Mouse (Mus musculus): ENCODE measurements at regions not wholly inside any gene's neighbourhood (a gene's known extent, or its start where the extent isn't known, plus 50 kb on each side); places are given as distances from the start of the nearest gene placed in this dataset.

GRCm38 (mm10) chr15:56022315-56022714 lies 1455.1 kb downstream of the Slc22a22 start:
- Histone ChIP-seq H3K9me3 (replicated peaks; ENCODE audit: low read length) (no peaks in the 10 kb centered on the region), H3K4me2 (ENCODE audit: insufficient read depth, low read depth, poor library complexity, severe bottlenecking) (no peak overlapping the region), H3K9ac (ENCODE audit: insufficient read depth, low read depth) (no peak overlapping the region), H3K36me3 (replicated peaks in 1 of 2; ENCODE audit: control insufficient read depth in 1 of 2, insufficient read depth in 1 of 2, low read length in 1 of 2) (no peaks in the 10 kb centered on the region), H3K79me2 (replicated peaks; ENCODE audit: control insufficient read depth, extremely low read depth, insufficient read depth, poor library complexity, severe bottlenecking) (no peaks in the 10 kb centered on the region), H3K27ac (ENCODE audit: insufficient read depth, low read depth) (no peak overlapping the region), H3K27me3 (replicated peaks) (no peaks in the 10 kb centered on the region), H3K4me3 (replicated peaks in 1 of 3; ENCODE audit: low read depth in 2 of 3, low read length in 2 of 3, poor library complexity in 1 of 3) (no peak overlapping the region), H3K4me1 (ENCODE audit: control insufficient read depth in 1 of 2, insufficient read depth in 2 of 2) (0 out of 4 replicates have a peak, but pooled peaks cover 0 to 2% of the 10 kb centered on the region in 2 experiments)
- TF ChIP-seq E2F4 (IDR thresholded peaks at IDR 0.05; ENCODE audit: insufficient replicate concordance, low read depth, low read length) (no peak), GABPA (IDR thresholded peaks at IDR 0.05; ENCODE audit: insufficient replicate concordance, low read depth, low read length) (no peak), CHD1 (IDR thresholded peaks at IDR 0.05; ENCODE audit: low read depth, low read length) (no peak), ZNF384 (IDR thresholded peaks at IDR 0.05; ENCODE audit: low read depth, low read length) (no peak)
- dilution Hi-C loops (cut with MboI; ENCODE audit: extremely low pct_ligation_motif_present, extremely low pct_unique_long_range_greater_than_20kb, low sequenced_read_pairs): no loop called here
- in situ Hi-C loops (cut with MboI; ENCODE audit: low pct_ligation_motif_present, low pct_unique_long_range_greater_than_20kb, low sequenced_read_pairs): no loop called here
- no peak for DNase-seq (ENCODE audit: extremely low read depth)

- TF ChIP-seq ZC3H11A (IDR thresholded peaks at IDR 0.05; ENCODE audit: low read depth, low read length) (no peak), NELFE (IDR thresholded peaks at IDR 0.05; ENCODE audit: low read depth, low read length) (no peak), POLR2A (IDR thresholded peaks at IDR 0.05; ENCODE audit: low read depth, low read length) (no peak), MYC (IDR thresholded peaks at IDR 0.05; ENCODE audit: low read depth, low read length) (no peak), BHLHE40 (IDR thresholded peaks at IDR 0.05; ENCODE audit: low read depth, low read length) (no peak), EP300 (IDR thresholded peaks at IDR 0.05; ENCODE audit: low read length) (no peak), SIN3A (IDR thresholded peaks at IDR 0.05; ENCODE audit: low read length) (no peak), IRF4 (IDR thresholded peaks at IDR 0.05; ENCODE audit: low read depth, low read length) (no peak)
- dilution Hi-C loops (cut with MboI; ENCODE audit: extremely low pct_ligation_motif_present, extremely low pct_unique_long_range_greater_than_20kb, low sequenced_read_pairs) (no loop called here), in situ Hi-C loops (cut with MboI; ENCODE audit: low pct_ligation_motif_present, low pct_unique_long_range_greater_than_20kb, low sequenced_read_pairs) (no loop called here)
- Histone ChIP-seq H3K27me3 (replicated peaks) (no peaks in the 10 kb centered on the region), H3K4me1 (ENCODE audit: control insufficient read depth in 1 of 2, insufficient read depth in 2 of 2) (peaks cover 3 to 4% of the 10 kb centered on the region in 2 experiments; a peak in 2 of 4 replicates), H3K9ac (ENCODE audit: insufficient read depth, low read depth) (no peak overlapping the region), H3K27ac (ENCODE audit: insufficient read depth, low read depth) (no peak overlapping the region), H3K79me2 (replicated peaks; ENCODE audit: control insufficient read depth, extremely low read depth, insufficient read depth, poor library complexity, severe bottlenecking) (no peaks in the 10 kb centered on the region), H3K9me3 (replicated peaks; ENCODE audit: low read length) (no peaks in the 10 kb centered on the region), H3K36me3 (replicated peaks in 1 of 2; ENCODE audit: control insufficient read depth in 1 of 2, insufficient read depth in 1 of 2, low read length in 1 of 2) (no peaks in the 10 kb centered on the region), H3K4me2 (ENCODE audit: insufficient read depth, low read depth, poor library complexity, severe bottlenecking) (no peak overlapping the region), H3K4me3 (replicated peaks in 1 of 3; ENCODE audit: low read depth in 2 of 3, low read length in 2 of 3, poor library complexity in 1 of 3) (no peak overlapping the region)
- DNase-seq (ENCODE audit: extremely low read depth): no peak
These were observed 1459.3 kb downstream of the Slc22a22 start for GRCm38 (mm10) chr15:56018141-56018540.

GRCm38 (mm10) chr15:56017561-56017960 lies 1459.9 kb downstream of the Slc22a22 start:
- in situ Hi-C loops (cut with MboI; ENCODE audit: low pct_ligation_motif_present, low pct_unique_long_range_greater_than_20kb, low sequenced_read_pairs) (no loop called here), dilution Hi-C loops (cut with MboI; ENCODE audit: extremely low pct_ligation_motif_present, extremely low pct_unique_long_range_greater_than_20kb, low sequenced_read_pairs) (no loop called here)
- DNase-seq (ENCODE audit: extremely low read depth): no peak
- H3K27me3 ChIP-seq (replicated peaks): no peaks in the 10 kb centered on the region
- TF ChIP-seq POLR2AphosphoS2 (IDR thresholded peaks at IDR 0.05; ENCODE audit: low read depth, low read length) (no peak), MAZ (IDR thresholded peaks at IDR 0.05; ENCODE audit: low read depth, low read length) (no peak), ELF1 (IDR thresholded peaks at IDR 0.05; ENCODE audit: low read depth, low read length) (no peak), RAD21 (IDR thresholded peaks at IDR 0.05; ENCODE audit: low read depth, low read length) (no peak), CTCF (conservative IDR thresholded peaks at IDR 0.05 in 1 of 2, IDR thresholded peaks at IDR 0.05 in 1 of 2; ENCODE audit: low read depth in 2 of 2, low read length in 2 of 2) (no peak), PAX5 (IDR thresholded peaks at IDR 0.05; ENCODE audit: low read length) (no peak)
- H3K4me3 ChIP-seq (replicated peaks in 1 of 3; ENCODE audit: low read depth in 2 of 3, low read length in 2 of 3, poor library complexity in 1 of 3): no peak overlapping the region
- no peak overlapping the region for H3K4me2 ChIP-seq (ENCODE audit: insufficient read depth, low read depth, poor library complexity, severe bottlenecking)
- H3K4me1 ChIP-seq (ENCODE audit: control insufficient read depth in 1 of 2, insufficient read depth in 2 of 2): peaks cover 3 to 4% of the 10 kb centered on the region in 2 experiments; a peak in 2 of 4 replicates
- no peaks in the 10 kb centered on the region for H3K36me3 ChIP-seq (replicated peaks in 1 of 2; ENCODE audit: control insufficient read depth in 1 of 2, insufficient read depth in 1 of 2, low read length in 1 of 2)
- H3K9me3 ChIP-seq (replicated peaks; ENCODE audit: low read length): no peaks in the 10 kb centered on the region
- no peak overlapping the region for H3K27ac ChIP-seq (ENCODE audit: insufficient read depth, low read depth)
- H3K9ac ChIP-seq (ENCODE audit: insufficient read depth, low read depth): no peak overlapping the region
- H3K79me2 ChIP-seq (replicated peaks; ENCODE audit: control insufficient read depth, extremely low read depth, insufficient read depth, poor library complexity, severe bottlenecking): no peaks in the 10 kb centered on the region

Data from CH12.LX (cell line).